16 mouse cellular contexts compared by ENCODE assay signal in the genomic region with DNA sequence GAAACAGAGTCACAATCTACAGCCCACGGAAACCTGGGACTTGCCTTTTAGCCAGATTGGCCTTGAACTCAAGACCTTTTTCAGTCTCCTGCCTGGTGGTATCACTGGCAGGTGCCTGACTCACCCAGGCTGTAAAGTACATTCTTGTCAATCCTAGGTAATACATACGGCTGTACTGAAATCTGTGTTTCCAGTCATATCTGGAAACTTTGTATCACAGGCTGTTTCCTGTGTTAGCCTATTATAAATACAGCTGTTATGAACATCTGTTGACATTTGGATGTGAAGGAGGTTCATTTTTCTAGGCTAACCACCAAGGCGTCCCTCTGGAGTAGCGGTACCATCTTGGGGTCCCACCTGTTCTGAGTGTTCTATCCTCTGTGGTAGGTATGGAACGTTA.
"Had no signal": no experiment of that assay in that cellular context is flagged by ENCODE, and none has a peak within 500 bp of the region (broad histone marks: within the 10 kb centered on the region; RNA-seq: fewer than 3 reads in every experiment).

No protein-coding gene starts in this region.

- H3K36me3 ChIP-seq: neural tube, embryonic 13.5 days; neural tube, embryonic 15.5 days; stomach, embryonic 15.5 days had no signal

- H3K9me3 ChIP-seq: neural tube, embryonic 13.5 days; neural tube, embryonic 15.5 days; stomach, embryonic 15.5 days had no signal

- H3K27ac ChIP-seq: neural tube, embryonic 13.5 days; neural tube, embryonic 15.5 days; stomach, embryonic 15.5 days; stomach, postnatal 0 days had no signal

- H3K4me2 ChIP-seq: neural tube, embryonic 13.5 days; neural tube, embryonic 15.5 days; stomach, embryonic 15.5 days had no signal

- DNase-seq: retina, postnatal 1 day; right cerebral cortex, adult 18-20 months; right cerebral cortex, postnatal 14 days; right cerebral cortex, postnatal 25 days; right cerebral cortex, postnatal 4 days; spleen, adult 18-20 months; thymus, adult 18-20 months; thymus, adult 2 months; thymus, postnatal 14 days; thymus, postnatal 25 days; thymus, postnatal 36 days; thymus, postnatal 4 days had no signal

- H3K4me3 ChIP-seq: neural tube, embryonic 13.5 days; neural tube, embryonic 15.5 days; stomach, embryonic 15.5 days had no signal

- H3K9ac ChIP-seq: neural tube, embryonic 13.5 days; neural tube, embryonic 15.5 days; stomach, embryonic 15.5 days had no signal
